Mouse (Mus musculus): ENCODE data around the gene Ero1lb.
A peak's percentile ranks its signal among the peaks of the same experiment; 100 is the strongest.
"Not testable (repeated sequence)": the region's sequence is repeated elsewhere in the genome, so short reads cannot be mapped to it uniquely, and the experiment has no call there.

The Ero1lb gene

DNA sequence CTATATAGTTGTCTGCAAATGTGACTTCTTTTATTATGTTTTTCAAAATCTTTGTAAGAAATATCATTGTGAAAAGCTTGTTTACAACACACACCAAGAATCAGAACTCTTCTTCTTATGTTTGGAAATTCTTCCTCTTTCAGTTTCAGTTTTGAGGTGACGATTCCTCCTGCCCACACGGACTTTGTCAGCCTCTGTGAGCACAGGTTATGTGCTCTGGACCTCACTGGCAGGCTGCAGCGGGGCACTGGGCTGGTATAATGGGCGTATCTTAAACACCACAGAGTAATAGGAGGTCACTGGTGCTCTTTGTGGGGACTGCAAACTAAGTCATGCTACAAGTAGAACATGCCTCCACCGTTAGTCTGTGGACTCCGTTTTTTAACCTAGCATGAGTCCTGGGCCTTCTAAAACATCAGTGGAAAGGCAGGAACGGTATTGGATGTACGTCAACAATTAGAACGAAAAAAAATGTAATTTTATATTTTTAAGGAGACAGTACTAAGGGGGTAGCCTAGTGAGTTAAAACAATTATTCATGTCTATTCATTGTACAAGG, 9.4 kb downstream of the Ero1lb start:
- no peak for DNase-seq (ENCODE audit: low read depth, low spot score)

- no peak for DNase-seq (ENCODE audit: low read depth, low spot score)
Measured at GRCm38 (mm10) chr13:12578145-12578544, 12.5 kb downstream of the Ero1lb start.

GRCm38 (mm10) chr13:12589003-12589402, 23.3 kb downstream of the Ero1lb start:
- peak; percentile 16 for DNase-seq (ENCODE audit: low read depth, low spot score)

GRCm38 (mm10) chr13:12597075-12597474, 31.4 kb downstream of the Ero1lb start:
- not testable (repeated sequence) for DNase-seq (ENCODE audit: low read depth, low spot score)

DNA sequence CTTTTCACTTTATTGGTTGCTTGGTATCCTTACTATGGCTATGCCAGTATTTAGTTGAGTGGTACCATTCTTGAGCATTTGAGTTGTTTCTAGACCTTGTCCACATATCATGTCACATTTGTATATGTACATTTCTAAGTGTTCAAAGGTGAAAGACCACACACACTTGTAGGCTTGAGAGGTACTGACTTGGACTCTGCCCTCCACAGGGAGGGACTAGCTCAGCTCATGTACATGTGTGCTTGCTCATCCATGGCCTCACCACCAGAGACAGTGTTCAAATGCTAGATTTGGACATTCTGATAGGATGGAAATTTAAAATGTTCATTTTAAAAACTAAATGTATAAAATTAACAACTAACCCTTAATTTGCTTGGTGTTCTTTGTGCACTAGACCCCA, 44.5 kb downstream of the Ero1lb start:
- DNase-seq (ENCODE audit: low read depth, low spot score), result not testable (repeated sequence)

DNA sequence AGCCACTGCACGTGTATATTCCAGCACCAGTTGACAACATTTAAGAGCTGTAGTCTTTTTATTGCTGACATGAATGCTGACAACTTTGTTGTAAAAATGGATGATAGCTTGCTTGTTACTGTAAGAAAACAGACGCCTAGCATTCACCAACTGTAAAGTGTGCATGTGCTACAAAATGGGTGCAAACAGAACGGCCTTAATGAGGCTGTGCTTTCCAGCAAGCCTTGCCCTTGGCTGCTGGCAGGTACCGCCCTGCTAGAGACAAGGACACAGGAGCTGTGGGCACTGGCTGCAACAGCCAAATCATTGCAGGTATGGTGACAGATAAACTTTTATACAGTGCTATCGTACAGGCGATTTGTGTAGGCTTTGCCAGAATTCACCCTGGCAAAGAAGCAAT, 48.4 kb downstream of the Ero1lb start:
- not testable (repeated sequence) for DNase-seq (ENCODE audit: low read depth, low spot score)

DNA sequence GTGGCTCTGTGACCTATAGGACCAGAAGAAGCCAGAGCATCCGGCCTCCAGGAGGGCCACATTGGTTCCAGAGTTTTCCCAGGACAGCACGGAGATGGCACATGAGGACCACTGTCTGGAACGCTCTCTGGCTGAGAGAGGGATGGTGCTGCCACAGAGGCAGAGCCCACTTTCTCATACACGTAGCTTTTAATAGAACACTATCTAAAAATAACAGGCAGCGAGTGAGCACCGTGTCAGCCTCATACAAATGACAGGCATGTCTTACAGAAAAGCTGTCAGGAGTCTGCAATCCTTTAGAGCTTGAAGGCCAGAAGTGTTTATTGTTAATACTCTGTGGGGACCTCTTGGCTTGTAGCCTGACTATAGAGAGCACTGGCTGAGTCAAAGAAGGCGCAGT, 48.9 kb downstream of the Ero1lb start:
- DNase-seq (ENCODE audit: low read depth, low spot score), result not testable (repeated sequence)

- DNase-seq (ENCODE audit: low read depth, low spot score), result not testable (repeated sequence)
Measured at GRCm38 (mm10) chr13:12615014-12615413, 49.3 kb downstream of the Ero1lb start.

GRCm38 (mm10) chr13:12616489-12616888, 50.8 kb downstream of the Ero1lb start:
- DNase-seq (ENCODE audit: low read depth, low spot score), result not testable (repeated sequence)

DNA sequence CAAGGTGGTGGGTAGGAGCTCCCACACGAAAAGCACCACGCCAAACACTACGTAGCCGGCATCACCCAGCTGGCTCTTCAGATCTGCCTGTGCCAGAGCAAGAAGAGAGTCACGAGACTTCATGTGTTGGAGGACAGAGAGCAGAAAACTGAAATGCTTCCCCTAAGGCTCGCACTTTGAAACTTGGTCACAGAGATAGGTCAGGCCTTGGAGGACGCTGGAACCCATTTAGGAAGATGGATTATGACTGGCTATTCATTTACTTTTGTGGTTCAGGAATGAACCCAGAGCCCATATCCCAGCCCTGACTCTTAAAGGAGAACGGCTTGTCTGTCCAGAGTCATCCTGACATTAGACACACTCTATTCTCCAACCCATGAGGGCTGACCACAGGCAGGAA, 54.1 kb downstream of the Ero1lb start:
- not testable (repeated sequence) for DNase-seq (ENCODE audit: low read depth, low spot score)

GRCm38 (mm10) chr13:12626061-12626460, 60.4 kb downstream of the Ero1lb start:
- DNase-seq (ENCODE audit: low read depth, low spot score), result not testable (repeated sequence)

DNA sequence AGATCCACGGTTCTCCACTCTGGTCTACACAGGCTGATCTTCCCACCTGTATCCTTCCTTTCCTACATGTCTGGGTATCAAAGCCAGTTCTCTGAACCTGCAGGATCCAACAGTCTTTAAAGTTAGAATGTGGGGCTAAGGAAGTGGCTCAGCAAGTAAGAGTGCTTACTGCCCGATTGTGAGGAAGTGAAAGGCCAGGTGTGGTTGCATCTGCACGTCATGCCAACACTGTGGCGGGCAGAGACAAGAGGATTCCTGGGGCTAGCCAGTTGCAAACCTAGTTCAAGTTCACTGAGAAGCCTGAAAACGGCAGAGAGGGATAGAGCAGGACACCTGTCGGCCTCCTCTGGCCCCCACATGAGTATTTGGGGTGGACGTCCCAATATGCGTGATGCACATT, 62.1 kb downstream of the Ero1lb start:
- not testable (repeated sequence) for DNase-seq (ENCODE audit: low read depth, low spot score)

- not testable (repeated sequence) for DNase-seq (ENCODE audit: low read depth, low spot score)
Measured at GRCm38 (mm10) chr13:12628181-12628580, 62.5 kb downstream of the Ero1lb start.

DNA sequence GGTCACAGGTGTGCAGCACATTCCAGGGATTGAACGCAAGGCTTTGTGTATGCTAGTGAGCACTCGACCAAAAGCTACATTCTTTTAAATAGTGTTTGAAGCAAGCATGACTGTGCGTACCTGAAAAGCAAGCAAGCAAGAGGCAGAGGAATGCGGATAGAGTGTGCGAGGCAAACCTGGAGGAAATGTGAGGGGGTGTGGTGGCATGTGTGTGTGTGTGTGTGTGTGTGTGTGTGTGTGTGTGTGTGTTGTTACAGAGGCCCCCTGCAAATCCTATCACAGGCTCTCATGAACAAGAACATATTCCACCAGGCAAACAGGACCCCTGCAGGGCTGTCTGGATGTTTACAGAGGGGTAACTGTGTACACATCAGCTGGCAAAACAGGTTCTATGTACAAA, 64.6 kb downstream of the Ero1lb start:
- not testable (repeated sequence) for DNase-seq (ENCODE audit: low read depth, low spot score)

DNA sequence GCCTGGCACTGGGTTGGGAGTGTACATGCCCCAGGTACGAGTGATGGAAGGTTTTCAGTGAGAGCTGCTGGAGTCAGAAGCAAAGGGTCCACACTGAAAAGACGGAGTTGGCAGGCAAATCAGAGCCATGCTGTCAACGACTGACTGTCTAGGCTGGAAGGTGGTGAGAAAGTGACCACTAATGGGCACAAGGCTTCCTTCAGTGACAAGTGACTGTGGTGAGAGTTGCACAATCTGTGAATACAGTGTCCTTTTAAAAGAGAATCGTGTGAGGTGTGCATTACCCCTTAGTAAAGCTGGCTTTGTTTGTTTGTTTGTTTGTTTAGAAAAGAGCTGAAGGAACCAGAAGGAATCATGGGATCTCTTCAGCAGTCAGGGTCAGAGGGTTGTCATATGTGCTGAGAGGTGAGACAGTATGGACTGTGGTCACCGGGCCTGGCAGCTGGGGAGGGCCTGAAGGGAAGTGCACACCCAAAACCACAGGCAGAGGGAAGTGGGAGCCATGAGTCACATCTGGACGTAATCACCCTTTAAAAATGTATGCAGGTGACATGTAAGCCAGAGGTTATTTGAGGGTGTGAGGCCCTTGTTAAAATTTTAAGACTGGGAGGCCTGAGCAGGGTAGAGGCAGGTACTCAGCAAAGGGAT, 69.4 kb downstream of the Ero1lb start:
- DNase-seq (ENCODE audit: low read depth, low spot score), result not testable (repeated sequence)

- DNase-seq (ENCODE audit: low read depth, low spot score), result not testable (repeated sequence)
Measured at GRCm38 (mm10) chr13:12642795-12643194, 77.1 kb downstream of the Ero1lb start.

DNA sequence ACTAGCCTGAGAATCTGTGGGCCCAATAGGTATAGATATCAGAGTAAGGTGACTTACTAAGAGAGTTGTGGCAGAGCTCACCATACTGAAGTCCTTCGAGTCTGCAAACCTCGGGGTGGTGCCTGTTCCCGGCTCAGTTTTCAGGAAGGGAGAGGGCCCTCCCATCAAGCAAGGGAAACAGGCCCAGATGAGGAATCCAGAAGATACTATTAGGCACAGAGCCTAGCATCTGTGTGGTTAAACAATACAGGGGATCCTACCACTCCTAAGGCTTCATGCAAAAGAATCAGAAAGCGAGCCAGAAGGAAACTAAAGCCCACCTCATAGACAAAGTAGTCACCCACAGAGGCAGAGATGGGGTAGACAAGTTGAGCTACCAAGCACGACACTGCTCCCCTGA, 81.0 kb downstream of the Ero1lb start:
- not testable (repeated sequence) for DNase-seq (ENCODE audit: low read depth, low spot score)

- DNase-seq (ENCODE audit: low read depth, low spot score), result peak; percentile 5
Measured at GRCm38 (mm10) chr13:12650020-12650876, 84.6 kb downstream of the Ero1lb start.

GRCm38 (mm10) chr13:12650877-12651176, 85.2 kb downstream of the Ero1lb start:
- peak; percentile 4 for DNase-seq (ENCODE audit: low read depth, low spot score)
